Mouse (Mus musculus): ENCODE measurements around the gene Sowaha. TPM values are rescaled to one million over a fixed set of nuclear protein-coding genes. Genes with fewer than 3 reads are reported as not detected.

The Sowaha gene
- polyA plus RNA-seq (2015; fragmentation: Nextera tagmentation; extraction: Ambion mirVana) = 0.85 and 2.0 TPM in 2 replicates

DNA sequence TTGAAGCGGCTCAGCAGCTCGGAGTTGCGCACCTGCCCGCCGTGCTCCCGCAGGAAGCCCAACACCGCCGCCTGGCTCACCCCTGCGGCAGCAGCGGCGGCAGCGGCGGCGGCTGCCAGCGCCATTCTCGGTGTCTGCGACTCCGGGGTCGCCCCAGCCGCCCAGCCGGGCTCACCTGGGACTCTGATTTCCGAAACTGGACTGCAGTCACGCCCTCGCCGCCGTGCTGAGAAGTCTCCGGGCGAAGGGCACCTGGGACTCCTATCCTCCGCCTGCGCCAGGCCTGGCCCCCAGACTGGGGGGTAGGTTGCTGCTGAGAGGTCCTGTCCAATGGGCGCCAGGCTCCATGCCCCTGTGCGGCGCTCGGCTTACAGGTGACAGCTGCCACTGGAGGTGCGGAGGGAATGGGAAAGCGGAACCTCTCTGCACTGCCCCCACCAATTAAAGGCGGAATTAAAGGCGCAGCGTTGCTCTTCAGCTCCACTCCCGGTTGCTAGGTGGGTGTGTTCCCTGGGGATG is at the start of gene Sowaha, which contains the start of gene Gm9945:
TSS of gene Sowaha (minus strand) at position 492 of the 519 bp plus-strand sequence.
TSS of gene Gm9945 (plus strand) at position 384 of the 519 bp plus-strand sequence.
- WGBS = 2% methylated on average over 40 of the region's 40 CpGs
- Histone ChIP-seq H3K4me2 (peak within 1 kb of the TSS; percentile 91), H3K4me3 (replicated peaks) (peak within 1 kb of the TSS; percentile 46), H3K27ac (no peak within 1 kb of the TSS), H3K27me3 (replicated peaks) (peaks cover 53% of the 10 kb centered on the region), H3K36me3 (no peaks in the 10 kb centered on the region), H3K9me3 (no peaks in the 10 kb centered on the region), H3K4me1 (peaks cover 17% of the 10 kb centered on the region), H3K9ac (0 out of 2 replicates have a peak within 1 kb of the TSS, but pooled peaks have one; percentile 5)
- ATAC-seq (ENCODE audit: insufficient read depth, low FRiP score, low read depth) = peak; percentile 70

DNA sequence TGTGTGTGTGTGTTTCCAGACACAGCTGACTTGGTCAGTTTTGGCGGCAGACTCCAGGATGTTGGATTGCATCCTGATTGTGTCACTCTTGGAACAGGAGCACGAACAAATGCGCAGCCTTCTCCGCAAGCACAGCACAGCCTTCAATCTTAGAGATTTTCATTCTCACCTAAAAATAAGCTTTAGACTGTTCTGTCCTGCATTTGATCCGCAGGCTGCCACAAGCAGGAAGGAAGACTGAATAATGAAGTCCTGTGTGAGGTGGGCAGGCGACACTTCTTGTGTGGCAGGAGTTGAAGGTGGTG is 49.1 kb upstream of the Sowaha start:
- 45% methylated on average over 6 of the region's 6 CpGs for WGBS
- Histone ChIP-seq H3K4me3 (replicated peaks) (no peak overlapping the region), H3K4me1 (peaks cover 18% of the 10 kb centered on the region), H3K27ac (no peak overlapping the region; the same call in 1 of the 2 replicates), H3K4me2 (no peak overlapping the region), H3K9me3 (no peaks in the 10 kb centered on the region), H3K27me3 (replicated peaks) (no peaks in the 10 kb centered on the region), H3K9ac (no peak overlapping the region), H3K36me3 (peaks cover 6% of the 10 kb centered on the region; the same call in 1 of the 2 replicates)
- no peak for ATAC-seq (ENCODE audit: insufficient read depth, low FRiP score, low read depth)

DNA sequence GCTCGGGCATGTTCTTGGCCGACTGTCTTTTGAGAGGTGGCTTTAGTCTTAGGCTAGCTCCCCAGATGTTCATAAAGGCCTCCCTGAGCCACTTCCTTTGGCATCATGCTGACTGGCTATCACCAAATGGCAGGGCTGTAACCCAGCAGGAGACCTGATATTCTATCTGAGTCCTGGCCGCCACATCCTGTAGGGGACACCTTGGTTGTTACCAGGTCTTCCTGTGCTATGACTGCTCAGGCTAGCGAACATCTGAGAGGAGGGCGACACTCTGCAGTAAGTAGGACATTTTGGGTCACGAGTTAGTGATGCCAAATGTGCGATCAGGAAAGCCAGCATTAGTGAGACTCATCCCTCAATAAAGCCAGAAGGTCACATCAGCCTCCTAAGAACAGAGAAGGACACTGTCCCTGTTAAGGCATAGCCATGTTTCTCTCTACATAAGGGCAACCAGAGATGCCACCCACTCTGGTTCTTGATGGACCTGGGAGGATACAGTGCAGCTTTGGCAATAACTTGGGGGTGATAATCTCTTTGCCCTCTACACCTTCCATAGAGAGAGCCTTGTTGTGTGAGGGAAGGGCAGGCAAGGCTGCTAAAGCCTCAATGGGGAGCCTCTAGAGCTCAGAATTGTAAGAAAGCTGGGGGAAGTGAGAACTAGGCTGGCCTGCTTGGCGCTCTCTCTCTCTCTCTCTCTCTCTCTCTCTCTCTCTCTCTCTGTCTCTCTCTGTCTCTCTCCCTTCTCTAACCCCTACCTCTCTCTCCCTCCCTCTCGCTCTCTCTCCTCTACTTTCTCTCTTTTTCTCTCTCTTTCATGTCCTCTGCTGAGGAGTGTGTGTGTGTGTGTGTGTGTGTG is 48.6 kb upstream of the Sowaha start:
- Histone ChIP-seq H3K4me2 (no peak overlapping the region), H3K9ac (no peak overlapping the region), H3K36me3 (peaks cover 2% of the 10 kb centered on the region; the same call in 1 of the 2 replicates), H3K27ac (peak overlapping the region; percentile 8; the same call in 1 of the 2 replicates), H3K4me1 (peaks cover 18% of the 10 kb centered on the region), H3K4me3 (replicated peaks) (no peak overlapping the region), H3K27me3 (replicated peaks) (no peaks in the 10 kb centered on the region), H3K9me3 (no peaks in the 10 kb centered on the region)
- no peak for ATAC-seq (ENCODE audit: insufficient read depth, low FRiP score, low read depth)
- WGBS = 64% methylated on average over 9 of the region's 9 CpGs

DNA sequence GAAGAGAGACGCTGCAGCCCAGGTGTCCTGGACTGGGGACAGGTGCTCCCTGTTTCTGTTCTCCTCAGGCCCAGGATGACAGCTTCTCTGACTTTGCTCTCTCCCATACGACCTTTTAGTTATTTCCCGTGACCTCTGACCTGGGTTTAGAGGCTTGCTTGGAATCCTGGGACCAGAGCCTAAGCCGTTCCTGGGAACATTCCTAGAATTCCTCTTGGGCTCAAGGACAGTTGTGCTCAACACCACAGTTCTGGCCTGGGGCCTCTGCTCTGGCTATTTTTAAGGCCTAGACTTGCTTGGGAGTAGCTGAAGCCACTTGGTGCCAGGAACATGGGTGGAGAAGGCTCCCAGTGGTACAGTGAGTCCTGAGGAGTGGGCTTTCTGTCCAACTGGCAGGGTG is 45.4 kb upstream of the Sowaha start:
- Histone ChIP-seq H3K9ac (no peak overlapping the region), H3K4me1 (peaks cover 38% of the 10 kb centered on the region), H3K27me3 (replicated peaks) (no peaks in the 10 kb centered on the region), H3K4me2 (no peak overlapping the region), H3K9me3 (no peaks in the 10 kb centered on the region), H3K27ac (no peak overlapping the region), H3K4me3 (replicated peaks) (no peak overlapping the region), H3K36me3 (no peaks in the 10 kb centered on the region)
- 53% methylated on average over 4 of the region's 4 CpGs for WGBS
- no peak for ATAC-seq (ENCODE audit: insufficient read depth, low FRiP score, low read depth)

DNA sequence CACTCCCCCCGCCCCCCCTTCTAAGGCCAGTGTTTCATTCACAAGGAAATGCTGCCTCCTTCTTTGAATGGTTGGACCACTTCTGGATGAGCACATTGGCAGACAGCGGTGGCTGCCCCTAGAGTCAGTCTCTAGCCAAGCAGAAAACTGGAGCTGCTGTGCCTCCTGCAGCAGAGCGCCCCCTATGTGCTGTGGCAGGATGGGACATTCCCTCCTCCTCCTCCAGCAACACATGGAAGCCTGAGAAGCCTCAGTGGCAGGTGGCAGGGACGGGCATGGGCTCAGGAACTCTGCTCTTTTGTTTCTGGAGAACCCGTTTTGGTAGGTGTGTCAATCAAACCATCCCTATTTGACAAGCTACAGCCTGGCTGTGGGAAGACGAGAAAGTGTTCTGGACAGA is 44.8 kb upstream of the Sowaha start:
- no peaks in the 10 kb centered on the region for H3K36me3 ChIP-seq
- H3K9me3 ChIP-seq = no peaks in the 10 kb centered on the region
- ATAC-seq (ENCODE audit: insufficient read depth, low FRiP score, low read depth) = no peak
- H3K27ac ChIP-seq = no peak overlapping the region
- no peak overlapping the region for H3K4me2 ChIP-seq
- no peak overlapping the region for H3K4me3 ChIP-seq (replicated peaks)
- no peaks in the 10 kb centered on the region for H3K27me3 ChIP-seq (replicated peaks)
- H3K4me1 ChIP-seq = peaks cover 41% of the 10 kb centered on the region
- no peak overlapping the region for H3K9ac ChIP-seq
- 74% methylated on average over 6 of the region's 6 CpGs for WGBS

DNA sequence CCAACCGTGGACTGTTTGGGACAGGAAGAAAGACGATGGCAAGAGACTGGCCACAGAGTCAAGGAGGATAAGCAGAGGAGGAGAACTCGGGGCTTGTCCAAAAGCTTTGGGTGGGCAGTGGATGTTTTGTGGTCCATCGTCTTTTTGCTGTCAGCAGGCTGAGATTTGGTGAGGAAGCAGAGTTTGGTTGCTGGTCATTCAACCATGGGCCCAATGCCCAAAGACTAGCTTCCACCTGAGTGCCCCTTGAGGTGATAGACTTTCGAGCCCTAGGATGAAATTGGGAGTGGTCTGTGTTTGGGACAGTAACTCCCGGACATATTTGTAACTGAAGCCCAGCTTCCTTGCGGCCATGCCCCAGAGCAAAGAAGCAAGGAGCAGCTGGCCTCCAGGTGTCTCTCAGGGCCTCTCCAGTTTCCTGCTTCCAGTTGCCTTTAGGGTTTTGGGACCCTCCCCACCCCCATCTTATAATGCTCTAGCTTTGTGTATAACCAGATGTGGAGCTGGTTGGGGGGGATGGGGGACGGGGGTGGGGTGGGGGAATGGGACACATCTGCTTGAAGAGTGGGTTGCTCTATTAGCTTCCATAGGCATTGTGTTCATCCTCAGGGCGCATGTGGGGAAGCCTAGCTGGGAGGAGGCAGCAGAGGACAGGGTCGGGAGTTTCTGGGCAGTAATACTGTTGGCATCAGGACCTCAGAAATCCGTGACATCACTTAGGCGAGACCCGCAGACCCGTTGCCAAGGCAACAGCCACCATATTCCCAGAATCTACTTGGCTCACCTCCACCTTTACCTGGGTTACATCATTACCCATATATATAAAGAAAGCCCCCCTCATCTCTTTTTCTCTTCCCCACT is 43.7 kb upstream of the Sowaha start:
- H3K27ac ChIP-seq = no peak overlapping the region
- H3K27me3 ChIP-seq (replicated peaks) = no peaks in the 10 kb centered on the region
- H3K4me1 ChIP-seq = peaks cover 35% of the 10 kb centered on the region
- no peaks in the 10 kb centered on the region for H3K9me3 ChIP-seq
- 78% methylated on average over 14 of the region's 14 CpGs for WGBS
- no peaks in the 10 kb centered on the region for H3K36me3 ChIP-seq
- no peak overlapping the region for H3K9ac ChIP-seq
- no peak overlapping the region for H3K4me3 ChIP-seq (replicated peaks)
- no peak for ATAC-seq (ENCODE audit: insufficient read depth, low FRiP score, low read depth)
- H3K4me2 ChIP-seq = no peak overlapping the region

DNA sequence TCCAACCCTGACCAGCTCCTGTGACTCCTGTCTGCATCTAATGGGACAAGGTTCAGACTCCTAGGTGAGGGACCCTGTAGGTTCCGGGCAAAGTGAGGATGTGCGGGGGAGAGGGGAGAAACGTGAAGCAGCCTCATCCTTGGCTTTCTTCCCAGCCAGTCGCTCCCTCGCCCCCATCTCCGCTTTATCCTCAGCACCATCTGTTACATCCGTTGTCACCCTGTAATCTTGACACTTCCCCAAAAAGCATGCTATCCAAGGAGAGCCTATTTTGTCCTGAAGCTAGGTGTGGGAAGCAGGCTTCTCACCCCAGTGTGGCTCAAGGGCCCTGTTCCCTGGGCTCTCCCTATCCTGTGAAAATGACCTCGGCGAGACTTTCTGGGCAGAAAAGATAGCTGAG is 42.9 kb upstream of the Sowaha start:
- Histone ChIP-seq H3K36me3 (no peaks in the 10 kb centered on the region), H3K4me1 (peaks cover 29% of the 10 kb centered on the region), H3K4me2 (no peak overlapping the region), H3K9me3 (no peaks in the 10 kb centered on the region), H3K9ac (no peak overlapping the region), H3K4me3 (replicated peaks) (no peak overlapping the region), H3K27me3 (replicated peaks) (no peaks in the 10 kb centered on the region), H3K27ac (no peak overlapping the region)
- 44% methylated on average over 9 of the region's 9 CpGs for WGBS
- ATAC-seq (ENCODE audit: insufficient read depth, low FRiP score, low read depth) = no peak

DNA sequence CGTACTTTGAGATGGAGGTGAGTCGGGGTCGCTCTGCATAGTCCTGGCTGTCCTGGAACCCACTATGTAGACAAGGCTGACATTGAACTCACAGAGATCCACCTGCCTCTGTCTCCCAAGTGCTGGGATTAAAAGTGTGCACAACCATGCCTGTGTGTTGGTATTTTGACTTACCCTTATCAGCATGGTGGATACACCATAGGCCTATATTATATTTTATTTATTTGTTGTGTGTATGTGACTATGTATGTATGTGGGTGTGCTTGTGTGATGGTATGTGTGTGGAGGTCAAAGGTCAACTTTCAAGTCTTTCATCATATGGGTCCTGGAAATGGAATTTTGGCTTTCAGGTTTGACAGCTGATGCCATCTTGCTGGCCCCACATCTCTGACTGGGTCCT is 42.3 kb upstream of the Sowaha start:
- WGBS = 89% methylated on average over 3 of the region's 3 CpGs
- Histone ChIP-seq H3K9ac (no peak overlapping the region), H3K4me3 (replicated peaks) (no peak overlapping the region), H3K9me3 (no peaks in the 10 kb centered on the region), H3K27ac (no peak overlapping the region), H3K4me1 (peaks cover 27% of the 10 kb centered on the region), H3K36me3 (no peaks in the 10 kb centered on the region), H3K4me2 (no peak overlapping the region), H3K27me3 (replicated peaks) (no peaks in the 10 kb centered on the region)
- no peak for ATAC-seq (ENCODE audit: insufficient read depth, low FRiP score, low read depth)

DNA sequence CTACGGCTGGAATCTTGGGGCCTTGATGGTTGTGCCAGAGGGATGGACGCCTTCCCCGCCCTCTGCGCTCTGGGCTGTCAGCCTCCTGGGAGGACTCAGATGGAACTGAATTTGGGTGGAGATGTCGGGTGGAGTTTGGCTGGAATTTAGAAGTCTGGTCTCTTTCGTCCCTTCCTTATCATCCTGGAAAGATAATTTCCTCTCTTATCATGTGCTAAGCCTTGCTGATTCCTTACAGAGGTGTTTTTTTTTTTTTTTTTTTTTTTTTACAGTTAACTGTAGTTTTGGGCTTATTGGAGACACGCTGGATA is 41.7 kb upstream of the Sowaha start:
- H3K4me1 ChIP-seq = peaks cover 27% of the 10 kb centered on the region
- 70% methylated on average over 7 of the region's 7 CpGs for WGBS

DNA sequence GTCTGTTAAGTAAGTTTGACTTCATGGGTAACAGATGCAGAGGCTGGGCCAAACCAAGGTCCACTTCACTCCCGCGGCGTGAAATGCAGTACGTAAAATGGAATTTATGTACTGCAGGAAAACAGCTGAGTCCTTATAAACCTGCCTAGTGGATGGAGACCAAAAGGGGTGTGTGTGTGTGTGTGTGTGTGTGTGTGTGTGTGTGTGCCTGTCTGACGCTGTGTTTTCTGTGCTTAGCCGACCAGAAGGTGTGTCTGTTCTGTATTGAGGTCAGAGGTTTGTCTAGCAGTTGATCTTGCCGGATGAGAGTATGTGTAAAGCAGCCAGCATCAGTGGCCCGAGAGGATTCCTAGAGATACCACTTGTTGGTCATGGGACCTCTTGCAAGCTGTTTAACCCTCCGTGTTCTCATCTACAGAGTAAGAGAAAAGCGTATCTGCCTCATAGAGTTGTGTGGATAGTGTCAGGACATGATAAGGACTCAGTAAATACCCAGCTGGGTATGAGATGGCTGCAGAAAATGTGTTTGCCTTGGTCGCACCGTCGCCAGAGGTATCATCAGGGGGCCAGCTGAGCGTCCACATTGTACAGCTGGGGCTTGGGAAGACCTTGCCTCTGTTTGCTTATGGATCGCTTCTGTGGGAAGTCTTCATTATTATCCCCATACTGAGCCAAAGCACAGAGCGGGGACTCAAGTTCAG is 41.2 kb upstream of the Sowaha start:
- Histone ChIP-seq H3K4me1 (peaks cover 27% of the 10 kb centered on the region), H3K4me3 (replicated peaks) (peak overlapping the region; percentile 82), H3K27me3 (replicated peaks) (no peaks in the 10 kb centered on the region), H3K27ac (peak overlapping the region; percentile 87), H3K36me3 (no peaks in the 10 kb centered on the region), H3K9ac (no peak overlapping the region), H3K9me3 (no peaks in the 10 kb centered on the region), H3K4me2 (peak overlapping the region; percentile 66)
- 31% methylated on average over 16 of the region's 16 CpGs for WGBS
- ATAC-seq (ENCODE audit: insufficient read depth, low FRiP score, low read depth) = no peak

More for the DNA sequence above, 41.7 kb upstream of the Sowaha start:
- ATAC-seq (ENCODE audit: insufficient read depth, low FRiP score, low read depth) = no peak
- peak overlapping the region; percentile 82 for H3K4me3 ChIP-seq (replicated peaks)
- no peak overlapping the region for H3K9ac ChIP-seq
- H3K27ac ChIP-seq = peak overlapping the region; percentile 87; the same call in 1 of the 2 replicates
- H3K36me3 ChIP-seq = no peaks in the 10 kb centered on the region
- H3K4me2 ChIP-seq = peak overlapping the region; percentile 66
- no peaks in the 10 kb centered on the region for H3K9me3 ChIP-seq
- no peaks in the 10 kb centered on the region for H3K27me3 ChIP-seq (replicated peaks)

DNA sequence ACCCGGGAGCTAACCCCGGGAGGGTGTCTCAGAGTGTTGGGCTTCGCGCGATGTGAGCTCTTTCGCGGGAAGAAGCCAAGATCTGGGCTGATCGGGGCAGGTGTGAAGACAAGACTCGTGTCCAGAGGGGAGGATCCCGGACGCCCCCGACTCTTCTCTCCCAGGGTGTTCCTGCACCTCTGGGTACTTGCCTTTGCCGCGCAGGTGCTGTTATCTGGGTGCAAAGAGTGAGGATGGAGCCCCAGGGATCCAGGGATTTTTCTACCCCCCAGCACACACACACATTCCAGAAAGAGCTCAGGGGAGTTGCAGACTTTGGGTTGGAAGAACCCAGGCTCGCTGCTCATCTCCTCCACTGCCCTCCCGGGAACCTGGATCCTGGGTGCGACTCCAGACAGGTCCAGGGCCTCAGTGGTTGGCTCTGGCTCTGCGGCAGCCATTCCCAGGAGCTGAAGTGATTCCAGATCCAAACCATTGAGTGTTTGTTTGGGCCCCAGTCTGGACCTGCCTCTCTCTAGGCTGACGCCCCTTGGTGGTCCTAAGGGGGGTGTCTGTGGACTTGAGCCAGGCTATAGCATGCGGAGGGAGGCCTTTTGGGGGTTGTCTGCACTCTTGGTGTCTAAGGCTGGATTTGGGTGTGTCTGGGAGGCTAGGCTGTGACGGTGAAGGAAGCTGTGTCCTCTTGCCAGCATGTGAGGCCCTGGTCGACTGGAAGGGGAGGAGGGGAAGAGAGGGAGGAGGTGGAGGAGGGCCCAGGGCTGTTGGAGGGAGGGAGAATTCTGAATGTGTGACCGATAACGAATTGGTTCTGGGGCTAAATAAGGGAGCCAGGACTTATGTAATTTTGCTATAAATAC is 40.3 kb upstream of the Sowaha start:
- peak overlapping the region; percentile 66 for H3K4me2 ChIP-seq
- H3K36me3 ChIP-seq = no peaks in the 10 kb centered on the region
- no peaks in the 10 kb centered on the region for H3K9me3 ChIP-seq
- peak overlapping the region; percentile 62 for H3K9ac ChIP-seq
- ATAC-seq (ENCODE audit: insufficient read depth, low FRiP score, low read depth) = peak; percentile 74
- H3K27ac ChIP-seq = peak overlapping the region; percentile 87
- H3K4me3 ChIP-seq (replicated peaks) = peak overlapping the region; percentile 82
- H3K27me3 ChIP-seq (replicated peaks) = no peaks in the 10 kb centered on the region
- H3K4me1 ChIP-seq = peaks cover 23% of the 10 kb centered on the region
- 2% methylated on average over 24 of the region's 24 CpGs for WGBS

All from stomach, embryonic 15.5 days (tissue).